Mouse (Mus musculus): ENCODE measurements at regions not wholly inside any gene's neighbourhood (a gene's known extent, or its start where the extent isn't known, plus 50 kb on each side); places are given as distances from the start of the nearest gene placed in this dataset.
A peak's percentile ranks its signal among the peaks of the same experiment; 100 is the strongest.

DNA sequence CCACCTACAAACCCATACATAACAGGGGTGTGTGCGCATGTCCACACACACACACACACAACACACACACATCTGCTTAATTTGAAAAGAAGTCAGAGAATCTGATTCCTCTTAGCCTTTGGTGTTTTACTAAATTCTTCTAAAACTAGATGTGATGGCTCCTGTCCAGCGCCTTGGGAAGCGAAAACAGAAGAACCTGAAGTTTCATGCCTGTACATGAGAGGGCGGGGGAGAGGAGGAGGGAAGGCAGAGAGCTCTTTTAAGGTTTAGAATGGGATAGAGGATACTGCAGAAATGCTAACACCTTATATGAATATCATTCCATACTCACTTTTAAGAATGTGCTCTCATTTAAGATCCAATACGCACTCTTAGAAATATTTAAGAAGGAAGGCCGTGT lies 64.5 kb upstream of the Fer start:
- Histone ChIP-seq H3K27me3 (ENCODE audit: insufficient read depth, low read length) (no peaks in the 10 kb centered on the region), H3K27ac (ENCODE audit: low read depth, low read length) (no peak overlapping the region), H3K36me3 (ENCODE audit: insufficient read depth, low read length) (no peaks in the 10 kb centered on the region), H3K9me3 (ENCODE audit: low read length) (no peaks in the 10 kb centered on the region), H3K9ac (replicated peaks; ENCODE audit: low read length, poor library complexity, severe bottlenecking) (no peak overlapping the region), H3K4me1 (ENCODE audit: insufficient read depth, low read length) (no peaks in the 10 kb centered on the region), H3K4me3 (ENCODE audit: low read depth, low read length) (no peak overlapping the region), H3K4me2 (ENCODE audit: low read depth, low read length, poor library complexity, severe bottlenecking) (no peak overlapping the region)
- WGBS = 95% methylated on average over 6 of the region's 6 CpGs
- ATAC-seq (ENCODE audit: low FRiP score) (no peak), DNase-seq (ENCODE audit: low spot score) (no peak)
- TF ChIP-seq CTCF (IDR thresholded peaks at IDR 0.05) = no peak

- WGBS = 93% methylated on average over 6 of the region's 6 CpGs
- no peak for TF ChIP-seq CTCF (IDR thresholded peaks at IDR 0.05)
- no peaks in the 10 kb centered on the region for H3K36me3 ChIP-seq (ENCODE audit: insufficient read depth, low read length)
- H3K9me3 ChIP-seq (ENCODE audit: low read length) = no peaks in the 10 kb centered on the region
- DNase-seq (ENCODE audit: low spot score) (no peak), ATAC-seq (ENCODE audit: low FRiP score) (no peak)
- H3K9ac ChIP-seq (replicated peaks; ENCODE audit: low read length, poor library complexity, severe bottlenecking) = no peak overlapping the region
- H3K4me1 ChIP-seq (ENCODE audit: insufficient read depth, low read length) = no peaks in the 10 kb centered on the region
- no peak overlapping the region for H3K4me2 ChIP-seq (ENCODE audit: low read depth, low read length, poor library complexity, severe bottlenecking)
- H3K27ac ChIP-seq (ENCODE audit: low read depth, low read length) = no peak overlapping the region
- H3K4me3 ChIP-seq (ENCODE audit: low read depth, low read length) = no peak overlapping the region
- no peaks in the 10 kb centered on the region for H3K27me3 ChIP-seq (ENCODE audit: insufficient read depth, low read length)
Observed at GRCm38 (mm10) chr17:63798961-63799531, 63.8 kb upstream of the Fer start.

DNA sequence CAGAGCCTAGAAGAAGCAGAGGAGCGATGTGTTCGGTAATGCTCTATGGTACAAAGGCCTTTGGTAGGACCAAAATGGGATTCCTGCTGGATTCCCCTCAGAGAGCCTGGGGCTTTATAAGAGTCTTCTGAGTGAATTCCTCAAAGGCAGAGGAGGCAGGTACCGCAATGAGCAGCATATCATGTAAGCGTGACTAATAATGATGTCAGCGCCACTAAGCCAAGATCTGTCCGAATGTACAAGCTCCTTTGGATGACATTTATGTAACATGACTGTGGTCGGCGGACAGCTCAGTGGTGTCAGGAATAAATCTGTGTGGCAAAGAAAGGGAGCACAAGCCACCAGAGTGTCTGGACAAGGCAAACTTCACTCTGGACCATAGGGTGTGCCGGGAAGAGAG lies 61.5 kb upstream of the Fer start:
- ATAC-seq (ENCODE audit: low FRiP score) (no peak), DNase-seq (ENCODE audit: low spot score) (no peak)
- no peak overlapping the region for H3K27ac ChIP-seq (ENCODE audit: low read depth, low read length)
- no peaks in the 10 kb centered on the region for H3K36me3 ChIP-seq (ENCODE audit: insufficient read depth, low read length)
- no peaks in the 10 kb centered on the region for H3K9me3 ChIP-seq (ENCODE audit: low read length)
- H3K4me2 ChIP-seq (ENCODE audit: low read depth, low read length, poor library complexity, severe bottlenecking) = no peak overlapping the region
- H3K27me3 ChIP-seq (ENCODE audit: insufficient read depth, low read length) = no peaks in the 10 kb centered on the region
- no peaks in the 10 kb centered on the region for H3K4me1 ChIP-seq (ENCODE audit: insufficient read depth, low read length)
- no peak overlapping the region for H3K4me3 ChIP-seq (ENCODE audit: low read depth, low read length)
- no peak overlapping the region for H3K9ac ChIP-seq (replicated peaks; ENCODE audit: low read length, poor library complexity, severe bottlenecking)
- 71% methylated on average over 9 of the region's 9 CpGs for WGBS
- no peak for TF ChIP-seq CTCF (IDR thresholded peaks at IDR 0.05)

DNA sequence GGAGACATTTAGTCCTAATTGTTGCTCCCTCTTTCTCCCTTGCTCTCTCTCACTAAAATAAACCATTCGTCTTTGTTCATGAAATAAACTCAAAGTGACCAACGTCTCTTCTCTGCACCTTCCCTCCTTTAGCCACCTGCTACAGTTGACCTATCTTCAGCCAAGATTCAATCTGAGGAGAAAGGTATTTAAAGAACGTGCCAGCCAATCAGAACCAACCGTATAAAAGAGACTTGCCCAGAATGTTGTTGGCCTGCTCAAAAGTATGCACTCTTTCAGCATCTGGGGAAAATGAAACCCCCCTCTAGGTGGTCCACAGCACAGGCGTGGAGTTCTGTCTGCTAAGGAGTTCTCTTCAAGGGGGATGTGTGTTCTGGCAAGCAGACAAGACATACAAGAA lies 60.0 kb upstream of the Fer start:
- no peak overlapping the region for H3K27ac ChIP-seq (ENCODE audit: low read depth, low read length)
- H3K36me3 ChIP-seq (ENCODE audit: insufficient read depth, low read length) = no peaks in the 10 kb centered on the region
- H3K9me3 ChIP-seq (ENCODE audit: low read length) = no peaks in the 10 kb centered on the region
- WGBS = 73% methylated on average over 5 of the region's 5 CpGs
- no peak overlapping the region for H3K9ac ChIP-seq (replicated peaks; ENCODE audit: low read length, poor library complexity, severe bottlenecking)
- ATAC-seq (ENCODE audit: low FRiP score) = no peak
- H3K4me1 ChIP-seq (ENCODE audit: insufficient read depth, low read length) = no peaks in the 10 kb centered on the region
- no peak overlapping the region for H3K4me2 ChIP-seq (ENCODE audit: low read depth, low read length, poor library complexity, severe bottlenecking)
- H3K27me3 ChIP-seq (ENCODE audit: insufficient read depth, low read length) = no peaks in the 10 kb centered on the region
- no peak overlapping the region for H3K4me3 ChIP-seq (ENCODE audit: low read depth, low read length)
- no peak for DNase-seq (ENCODE audit: low spot score)
- no peak for TF ChIP-seq CTCF (IDR thresholded peaks at IDR 0.05)

DNA sequence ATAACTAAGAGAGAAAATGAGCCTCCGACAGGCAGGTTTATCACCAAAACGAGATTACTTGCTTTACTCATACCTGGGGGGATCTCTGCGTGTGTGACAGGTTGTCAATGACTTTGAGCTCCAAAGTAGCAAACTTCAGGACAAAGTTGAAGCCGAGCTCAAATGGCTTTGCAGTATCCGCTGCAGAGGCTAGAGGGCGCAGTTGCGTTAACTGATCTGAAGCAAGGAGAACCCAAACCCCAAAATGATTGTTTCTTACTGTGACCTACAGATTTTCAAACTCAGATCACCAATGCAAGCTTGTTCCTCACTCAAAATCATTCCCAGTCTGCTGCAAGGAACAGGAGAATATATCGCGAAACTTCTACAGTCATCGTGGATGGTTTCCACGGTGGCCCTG lies 59.3 kb upstream of the Fer start:
- TF ChIP-seq CTCF (IDR thresholded peaks at IDR 0.05) = peak; percentile 81
- H3K4me2 ChIP-seq (ENCODE audit: low read depth, low read length, poor library complexity, severe bottlenecking) = no peak overlapping the region
- H3K9me3 ChIP-seq (ENCODE audit: low read length) = no peaks in the 10 kb centered on the region
- no peaks in the 10 kb centered on the region for H3K27me3 ChIP-seq (ENCODE audit: insufficient read depth, low read length)
- no peaks in the 10 kb centered on the region for H3K36me3 ChIP-seq (ENCODE audit: insufficient read depth, low read length)
- ATAC-seq (ENCODE audit: low FRiP score) = no peak
- no peak overlapping the region for H3K27ac ChIP-seq (ENCODE audit: low read depth, low read length)
- H3K4me1 ChIP-seq (ENCODE audit: insufficient read depth, low read length) = no peaks in the 10 kb centered on the region
- no peak overlapping the region for H3K4me3 ChIP-seq (ENCODE audit: low read depth, low read length)
- peak; percentile 74 for DNase-seq (ENCODE audit: low spot score)
- 30% methylated on average over 11 of the region's 11 CpGs for WGBS
- H3K9ac ChIP-seq (replicated peaks; ENCODE audit: low read length, poor library complexity, severe bottlenecking) = no peak overlapping the region

DNA sequence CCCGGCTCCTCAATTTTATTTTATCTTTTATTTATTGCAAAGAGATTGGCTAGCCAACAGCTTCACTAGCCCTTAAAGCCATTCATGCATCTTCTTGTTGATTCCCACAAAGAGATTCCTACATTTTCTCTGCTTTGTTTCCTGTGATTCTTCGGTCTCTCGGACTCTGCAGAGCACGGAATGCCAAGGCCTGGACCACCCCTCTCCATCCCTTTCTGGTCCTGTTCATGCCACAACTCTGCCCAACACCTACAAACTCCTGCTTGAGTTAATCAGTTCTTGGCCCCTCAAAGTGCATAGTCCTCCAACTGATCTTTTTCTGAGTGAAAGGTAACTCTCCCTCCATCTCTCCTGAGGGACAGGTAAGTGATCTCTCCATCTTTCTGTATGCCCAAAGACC lies 58.4 kb upstream of the Fer start:
- H3K9me3 ChIP-seq (ENCODE audit: low read length) = no peaks in the 10 kb centered on the region
- no peak for ATAC-seq (ENCODE audit: low FRiP score)
- H3K27ac ChIP-seq (ENCODE audit: low read depth, low read length) = no peak overlapping the region
- no peak overlapping the region for H3K4me3 ChIP-seq (ENCODE audit: low read depth, low read length)
- WGBS = 95% methylated on average over 4 of the region's 4 CpGs
- H3K4me2 ChIP-seq (ENCODE audit: low read depth, low read length, poor library complexity, severe bottlenecking) = no peak overlapping the region
- no peak for DNase-seq (ENCODE audit: low spot score)
- no peaks in the 10 kb centered on the region for H3K27me3 ChIP-seq (ENCODE audit: insufficient read depth, low read length)
- TF ChIP-seq CTCF (IDR thresholded peaks at IDR 0.05) = no peak
- no peak overlapping the region for H3K9ac ChIP-seq (replicated peaks; ENCODE audit: low read length, poor library complexity, severe bottlenecking)
- H3K4me1 ChIP-seq (ENCODE audit: insufficient read depth, low read length) = no peaks in the 10 kb centered on the region
- H3K36me3 ChIP-seq (ENCODE audit: insufficient read depth, low read length) = no peaks in the 10 kb centered on the region
